Mouse (Mus musculus) stomach, embryonic 16.5 days (tissue): ENCODE measurements around the gene 1700020L24Rik. TPM values are rescaled to one million over a fixed set of nuclear protein-coding genes. Genes with fewer than 3 reads are reported as not detected.
A peak's percentile ranks its signal among the peaks of the same experiment; 100 is the strongest.

ENCODE experiments used
- ATAC-seq: fragments of 200-750 bp; cut with Nextera tagmentation; 2 replicates; pipeline ENCODE4 v1.8.0; 2017; ENCODE audit warnings: moderate number of reproducible peaks, moderate TSS enrichment; ENCODE audit not compliant: insufficient read depth, low FRiP score
- H3K27ac ChIP-seq: fragments of 300-500 bp; sonication (generic); 2 replicates; pipeline ENCODE4 v1.5.1; 2014; ENCODE audit warnings: low read length
- H3K27me3 ChIP-seq: fragments of 300-500 bp; sonication (generic); 2 replicates; pipeline ENCODE4 v1.6.1; 2014; ENCODE audit warnings: low read length, control low read depth, mixed read lengths; ENCODE audit not compliant: control insufficient read depth, insufficient read depth
- H3K36me3 ChIP-seq: fragments of 300-500 bp; sonication (generic); 2 replicates; pipeline ENCODE4 v1.6.1; 2014; ENCODE audit warnings: low read length; ENCODE audit not compliant: control insufficient read depth, insufficient read depth
- H3K4me1 ChIP-seq: fragments of 300-500 bp; sonication (generic); 2 replicates; pipeline ENCODE4 v1.6.1; 2014; ENCODE audit warnings: low read length, control low read depth, mixed read lengths; ENCODE audit not compliant: control insufficient read depth, insufficient read depth
- H3K4me2 ChIP-seq: fragments of 300-500 bp; sonication (generic); 2 replicates; pipeline ENCODE4 v1.6.1; 2014; ENCODE audit warnings: low read depth, low read length, mixed read lengths
- H3K4me3 ChIP-seq: fragments of 300-500 bp; sonication (generic); replicated peaks from 2 replicates; pipeline ENCODE4 v1.5.1; 2014; ENCODE audit warnings: mild to moderate bottlenecking, low read length
- H3K9ac ChIP-seq: fragments of 300-500 bp; sonication (generic); 2 replicates; pipeline ENCODE4 v1.6.1; 2014; ENCODE audit warnings: low read length
- H3K9me3 ChIP-seq: fragments of 300-500 bp; sonication (generic); replicated peaks from 2 replicates; pipeline ENCODE4 v1.6.1; 2016; ENCODE audit warnings: low read length, control low read depth; ENCODE audit not compliant: control insufficient read depth
- WGBS: fragments of 180-500 bp; shearing (Covaris S2); extraction: QIAGEN DNeasy Blood & Tissue Kit; methylation state at CpG from one replicate; pipeline ENCODE4 v1.1.7; 2014; 5-methylcytosine and 5-hydroxymethylcytosine counted together
- polyA plus RNA-seq: library from polyadenylated mRNA; unstranded; fragments of >200 nt; fragmentation: Nextera tagmentation; extraction: Ambion mirVana; gene quantifications from 2 replicates; pipeline ENCODE4 v1.2.1, GENCODE M21; 2015

1700020L24Rik gene
- polyA plus RNA-seq, 1 experiment from 2014 or later: 0.21 TPM

- Histone ChIP-seq H3K4me3 (peak overlapping the region; percentile 80), H3K27me3 (no peaks in the 10 kb centered on the region), H3K27ac (peak overlapping the region; percentile 96), H3K4me1 (peaks cover 17% of the 10 kb centered on the region), H3K4me2 (peak overlapping the region; percentile 90), H3K9ac (peak overlapping the region; percentile 96), H3K9me3 (no peaks in the 10 kb centered on the region), H3K36me3 (no peaks in the 10 kb centered on the region)
- WGBS: under 1% methylated on average over 41 of the region's 52 CpGs
- ATAC-seq: peak; percentile 79
These were observed 35.9 kb downstream of the 1700020L24Rik start for GRCm38 (mm10) chr11:83473235-83474016.

Other genes with a start within 250 kb of the 1700020L24Rik start
- gene Slfn3, start 246.3 kb upstream of the 1700020L24Rik start, polyA plus RNA-seq: 0.80 and 1.0 TPM in 2 replicates
- gene Slfn14, start 151.0 kb upstream of the 1700020L24Rik start, polyA plus RNA-seq: 1.4 and 1.7 TPM in 2 replicates
- 50.0 and 50.5 TPM in 2 replicates for gene Ap2b1, start 138.7 kb upstream of the 1700020L24Rik start, polyA plus RNA-seq
- gene Pex12, start 135.1 kb upstream of the 1700020L24Rik start, polyA plus RNA-seq: 13.6 and 15.0 TPM in 2 replicates
- 0.27 and 0.49 TPM in 2 replicates for gene Rasl10b, start 28.5 kb upstream of the 1700020L24Rik start, polyA plus RNA-seq
- gene Gas2l2, start 8.2 kb upstream of the 1700020L24Rik start, polyA plus RNA-seq: 0.14 TPM in 2 replicates
- 3.3 and 4.3 TPM in 2 replicates for gene Mmp28, start 25.4 kb downstream of the 1700020L24Rik start, polyA plus RNA-seq
- 9.7 TPM in 2 replicates for gene Taf15, start 35.4 kb downstream of the 1700020L24Rik start, polyA plus RNA-seq
- not detected in 2 replicates for gene Heatr9, start 84.5 kb downstream of the 1700020L24Rik start, polyA plus RNA-seq
- 1.00 and 1.0 TPM in 2 replicates for gene Ccl5, start 92.8 kb downstream of the 1700020L24Rik start, polyA plus RNA-seq
- 11.4 and 15.9 TPM in 2 replicates for gene Ccl9, start 141.0 kb downstream of the 1700020L24Rik start, polyA plus RNA-seq
- gene Ccl6, start 155.4 kb downstream of the 1700020L24Rik start, polyA plus RNA-seq: 9.8 and 15.6 TPM in 2 replicates
- gene Rpl9-ps1, start 207.9 kb downstream of the 1700020L24Rik start, polyA plus RNA-seq: not detected in 2 replicates
- 0.62 and 0.84 TPM in 2 replicates for gene Ccl3, start 211.7 kb downstream of the 1700020L24Rik start, polyA plus RNA-seq
- 1.1 TPM in 1 of 2 replicates, not detected in the other for gene Ccl4, start 224.9 kb downstream of the 1700020L24Rik start, polyA plus RNA-seq